Mouse (Mus musculus) left cerebral cortex, postnatal 4 days (tissue): ENCODE results near the gene Rsl1. TPM values are rescaled to one million over a fixed set of nuclear protein-coding genes. Genes with fewer than 3 reads are reported as not detected.
"Not testable (repeated sequence)": the region's sequence is repeated elsewhere in the genome, so short reads cannot be mapped to it uniquely, and the experiment has no call there.

Experiments
- DNase-seq: peaks from one replicate; pipeline ENCODE4 v3.0.0-alpha.2; 2022
- intact Hi-C: fragments of 180-260 bp; cut with DNase I; formaldehyde crosslinking; loops from one replicate; pipeline ENCODE4 v1.15.1; 2025
- total RNA-seq, 2 experiments: library from RNA; stranded (reverse); gene quantifications; 2 replicates each; pipeline ENCODE4 v1.2.3; 2021

Gene Rsl1
- total RNA-seq, result 1 to 10 TPM; 5.3 to 5.6 TPM

GRCm38 (mm10) chr13:67172991-67173722 is at the start of gene Rsl1:
TSS of gene Rsl1 (plus strand) at chr13:67173182.
- peak; percentile 60 for DNase-seq
- intact Hi-C loops, result not testable (repeated sequence)

GRCm38 (mm10) chr13:67124460-67124859 is 48.5 kb upstream of the Rsl1 start:
- DNase-seq, result no peak
- intact Hi-C loops, result loop anchor here (10.0 kb wide), 1 partner anchor 180 kb away; the partner anchor contains the start of gene Zfp457

- intact Hi-C loops, result loop anchor here (10.0 kb wide), 1 partner anchor 177 kb away; the partner anchor contains the start of gene Zfp457
- DNase-seq, result not testable (repeated sequence)
Observed at GRCm38 (mm10) chr13:67127507-67127906, 45.5 kb upstream of the Rsl1 start.

- peak; percentile 79 for DNase-seq
- intact Hi-C loops, result loop anchor here (10.0 kb wide), 1 partner anchor 177 kb away; the partner anchor contains the start of gene Zfp457
Observed at GRCm38 (mm10) chr13:67128038-67128721, 44.8 kb upstream of the Rsl1 start.

- intact Hi-C loops, result not testable (repeated sequence)
Observed at GRCm38 (mm10) chr13:67166122-67166521, 6.9 kb upstream of the Rsl1 start.

GRCm38 (mm10) chr13:67173723-67174055 is 707 bp downstream of the Rsl1 start:
- intact Hi-C loops, result no loop called here
- no peak for DNase-seq

More at GRCm38 (mm10) chr13:67166122-67166521, 6.9 kb upstream of the Rsl1 start:
- not testable (repeated sequence) for DNase-seq

- DNase-seq, result peak; percentile 41
- intact Hi-C loops, result no loop called here
Observed at GRCm38 (mm10) chr13:67194340-67194894, 21.4 kb downstream of the Rsl1 start, which contains the start of gene Zfp455. TSS of gene Zfp455 (plus strand) at chr13:67194506.

- intact Hi-C loops, result no loop called here
- DNase-seq, result no peak
Observed at GRCm38 (mm10) chr13:67201656-67202055, 28.7 kb downstream of the Rsl1 start.

- intact Hi-C loops, result no loop called here
- DNase-seq, result no peak
Observed at GRCm38 (mm10) chr13:67214015-67214607, 41.1 kb downstream of the Rsl1 start.

Other genes starting within 250 kb of the Rsl1 start
- 1 to 10 TPM; 6.7 to 7.4 TPM for gene Zfp712, start 112.0 kb upstream of the Rsl1 start, total RNA-seq
- 1 to 10 TPM; 6.2 to 7.2 TPM for gene Zfp708, start 75.2 kb upstream of the Rsl1 start, total RNA-seq
- 1 to 10 TPM; 1.2 to 2.4 TPM for gene Gm28557, start 64.6 kb upstream of the Rsl1 start, total RNA-seq
- not detected for gene Rslcan18, start 56.9 kb upstream of the Rsl1 start, total RNA-seq
- 10 to 100 TPM; 10.8 to 11.3 TPM for gene Zfp759, start 51.5 kb upstream of the Rsl1 start, total RNA-seq
- 1 to 10 TPM; 4.0 to 4.8 TPM for gene Zfp455, start 21.3 kb downstream of the Rsl1 start, total RNA-seq
- 10 to 100 TPM; 23.9 to 25.0 TPM for gene Zfp458, start 105.3 kb downstream of the Rsl1 start, total RNA-seq
- gene Zfp457, start 133.3 kb downstream of the Rsl1 start, total RNA-seq, result 1 to 10 TPM; 3.3 to 3.8 TPM
- gene Zfp595, start 159.4 kb downstream of the Rsl1 start, total RNA-seq, result 1 to 10 TPM; 2.9 to 3.3 TPM
- not detected for gene Gm28044, start 187.4 kb downstream of the Rsl1 start, total RNA-seq
- 1 to 10 TPM in 1 of 2 experiments, under 1 TPM in 1; 0.58 to 1.1 TPM for gene Zfp953, start 187.4 kb downstream of the Rsl1 start, total RNA-seq
- not detected for gene Gm28041, start 202.6 kb downstream of the Rsl1 start, total RNA-seq
- under 1 TPM; 0.60 to 0.82 TPM for gene Zfp456, start 202.6 kb downstream of the Rsl1 start, total RNA-seq
- gene Zfp429, start 226.6 kb downstream of the Rsl1 start, total RNA-seq, result 1 to 10 TPM; 3.1 to 3.2 TPM
- gene Zfp459, start 248.2 kb downstream of the Rsl1 start, total RNA-seq, result 1 to 10 TPM; 1.7 to 2.8 TPM